Mouse (Mus musculus): ENCODE measurements at regions not wholly inside any gene's neighbourhood (a gene's known extent, or its start where the extent isn't known, plus 50 kb on each side); places are given as distances from the start of the nearest gene placed in this dataset.

GRCm38 (mm10) chr12:42229235-42229634 lies 743.0 kb upstream of the Lrrn3 start:
- Histone ChIP-seq H3K36me3 (ENCODE audit: control insufficient read depth, insufficient read depth, low read length, poor library complexity, severe bottlenecking) (no peaks in the 10 kb centered on the region), H3K9ac (ENCODE audit: low read depth, poor library complexity, severe bottlenecking) (no peak overlapping the region), H3K9me3 (replicated peaks; ENCODE audit: control insufficient read depth, insufficient read depth, low read length, poor library complexity, severe bottlenecking) (peaks cover 4% of the 10 kb centered on the region; the same call in 1 of the 2 replicates), H3K4me3 (ENCODE audit: low read depth, low read length) (no peak overlapping the region), H3K27ac (ENCODE audit: insufficient read depth, low read length) (no peak overlapping the region), H3K27me3 (ENCODE audit: control insufficient read depth, insufficient read depth, low read length, poor library complexity, severe bottlenecking) (no peaks in the 10 kb centered on the region), H3K4me1 (ENCODE audit: control insufficient read depth, insufficient read depth, low read length) (no peaks in the 10 kb centered on the region)
- TF ChIP-seq CTCF (IDR thresholded peaks at IDR 0.05; ENCODE audit: low read depth, low read length): no peak
- no peak for TF ChIP-seq POLR2A (IDR thresholded peaks at IDR 0.05; ENCODE audit: insufficient read depth, low read length)
- TF ChIP-seq EP300 (IDR thresholded peaks at IDR 0.05; ENCODE audit: insufficient read depth, low read depth, low read length): no peak

DNA sequence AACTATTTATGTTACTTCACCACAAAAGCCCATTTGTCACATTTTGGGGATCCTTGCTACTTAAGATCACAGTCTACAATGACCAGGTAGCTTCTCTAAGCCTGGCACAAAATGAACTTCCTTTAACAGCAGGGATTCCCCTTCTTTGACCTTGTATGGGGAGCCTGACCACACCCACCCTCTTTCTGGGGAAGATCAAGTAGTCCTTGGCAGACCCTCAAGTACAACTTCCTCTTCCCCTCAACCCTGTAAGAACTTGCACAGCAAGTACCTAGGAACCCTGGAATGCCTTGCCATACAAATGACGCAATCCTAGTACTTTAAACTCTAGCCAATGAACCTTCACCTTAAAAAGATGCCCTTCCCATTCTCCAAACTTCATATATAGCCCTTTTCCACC lies 695.4 kb upstream of the Lrrn3 start:
- Histone ChIP-seq H3K4me1 (ENCODE audit: control insufficient read depth, insufficient read depth, low read length) (no peaks in the 10 kb centered on the region), H3K9ac (ENCODE audit: low read depth, poor library complexity, severe bottlenecking) (no peak overlapping the region), H3K27me3 (ENCODE audit: control insufficient read depth, insufficient read depth, low read length, poor library complexity, severe bottlenecking) (no peaks in the 10 kb centered on the region), H3K27ac (ENCODE audit: insufficient read depth, low read length) (no peak overlapping the region), H3K4me3 (ENCODE audit: low read depth, low read length) (no peak overlapping the region), H3K36me3 (ENCODE audit: control insufficient read depth, insufficient read depth, low read length, poor library complexity, severe bottlenecking) (no peaks in the 10 kb centered on the region), H3K9me3 (replicated peaks; ENCODE audit: control insufficient read depth, insufficient read depth, low read length, poor library complexity, severe bottlenecking) (no peaks in the 10 kb centered on the region)
- no peak for TF ChIP-seq EP300 (IDR thresholded peaks at IDR 0.05; ENCODE audit: insufficient read depth, low read depth, low read length)
- TF ChIP-seq CTCF (IDR thresholded peaks at IDR 0.05; ENCODE audit: low read depth, low read length): no peak
- no peak for TF ChIP-seq POLR2A (IDR thresholded peaks at IDR 0.05; ENCODE audit: insufficient read depth, low read length)

DNA sequence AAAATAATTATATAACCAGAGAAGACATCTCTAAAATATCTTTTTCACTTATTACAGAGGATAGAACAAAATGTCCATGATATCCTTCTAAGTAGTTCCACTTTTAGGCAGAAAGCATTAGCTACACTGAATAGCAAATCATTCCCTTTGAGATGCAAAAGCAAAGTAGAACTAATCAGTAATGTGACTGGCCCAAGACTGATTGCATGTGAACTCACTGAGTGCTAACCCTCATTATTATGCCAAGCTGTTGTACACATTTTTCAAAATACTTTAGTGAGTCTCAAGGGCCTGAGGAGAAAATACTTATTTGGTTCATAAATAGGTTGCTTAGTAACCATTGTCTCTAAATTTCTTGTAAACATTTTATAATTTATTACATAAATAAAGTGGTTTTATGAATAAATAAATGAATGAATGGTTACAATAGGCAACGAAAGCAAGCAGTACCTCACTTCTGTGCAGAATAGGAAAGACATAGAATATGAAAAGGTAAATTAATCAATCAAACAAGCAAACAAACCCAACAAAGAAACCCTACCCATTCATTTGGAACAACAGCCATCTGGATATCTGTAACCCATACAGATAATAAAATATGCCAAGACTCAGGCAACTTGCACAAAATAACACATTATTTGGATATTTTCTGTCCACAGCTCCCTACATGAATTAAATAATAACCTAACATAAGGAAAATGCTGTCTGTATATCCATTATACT lies 693.9 kb upstream of the Lrrn3 start:
- Histone ChIP-seq H3K27me3 (ENCODE audit: control insufficient read depth, insufficient read depth, low read length, poor library complexity, severe bottlenecking) (no peaks in the 10 kb centered on the region), H3K9me3 (replicated peaks; ENCODE audit: control insufficient read depth, insufficient read depth, low read length, poor library complexity, severe bottlenecking) (no peaks in the 10 kb centered on the region), H3K9ac (ENCODE audit: low read depth, poor library complexity, severe bottlenecking) (no peak overlapping the region), H3K27ac (ENCODE audit: insufficient read depth, low read length) (no peak overlapping the region), H3K4me3 (ENCODE audit: low read depth, low read length) (no peak overlapping the region), H3K4me1 (ENCODE audit: control insufficient read depth, insufficient read depth, low read length) (no peaks in the 10 kb centered on the region), H3K36me3 (ENCODE audit: control insufficient read depth, insufficient read depth, low read length, poor library complexity, severe bottlenecking) (no peaks in the 10 kb centered on the region)
- TF ChIP-seq EP300 (IDR thresholded peaks at IDR 0.05; ENCODE audit: insufficient read depth, low read depth, low read length) (no peak), POLR2A (IDR thresholded peaks at IDR 0.05; ENCODE audit: insufficient read depth, low read length) (no peak), CTCF (IDR thresholded peaks at IDR 0.05; ENCODE audit: low read depth, low read length) (no peak)

DNA sequence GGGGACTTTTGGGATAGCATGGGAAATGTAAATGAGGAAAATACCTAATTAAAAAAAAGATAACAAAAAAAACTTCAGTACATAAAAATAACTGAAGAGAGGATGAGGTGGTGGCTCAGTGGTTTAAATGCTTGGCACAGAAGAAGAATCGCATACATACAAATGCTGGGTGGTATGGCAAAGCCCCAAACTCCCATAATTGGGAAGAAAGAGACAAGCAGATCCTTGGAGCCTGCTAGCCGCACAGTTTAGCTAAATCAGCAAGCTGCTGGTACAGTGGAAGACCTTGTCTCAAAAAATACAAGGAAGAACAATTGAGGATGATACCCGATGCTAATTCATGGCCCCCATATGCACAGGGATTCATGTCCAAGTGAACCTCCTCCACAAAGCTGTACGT lies 661.7 kb upstream of the Lrrn3 start:
- Histone ChIP-seq H3K9me3 (replicated peaks; ENCODE audit: control insufficient read depth, insufficient read depth, low read length, poor library complexity, severe bottlenecking) (no peaks in the 10 kb centered on the region), H3K9ac (ENCODE audit: low read depth, poor library complexity, severe bottlenecking) (no peak overlapping the region), H3K4me3 (ENCODE audit: low read depth, low read length) (no peak overlapping the region), H3K27me3 (ENCODE audit: control insufficient read depth, insufficient read depth, low read length, poor library complexity, severe bottlenecking) (no peaks in the 10 kb centered on the region), H3K36me3 (ENCODE audit: control insufficient read depth, insufficient read depth, low read length, poor library complexity, severe bottlenecking) (no peaks in the 10 kb centered on the region), H3K27ac (ENCODE audit: insufficient read depth, low read length) (no peak overlapping the region), H3K4me1 (ENCODE audit: control insufficient read depth, insufficient read depth, low read length) (no peaks in the 10 kb centered on the region)
- no peak for TF ChIP-seq POLR2A (IDR thresholded peaks at IDR 0.05; ENCODE audit: insufficient read depth, low read length)
- no peak for TF ChIP-seq CTCF (IDR thresholded peaks at IDR 0.05; ENCODE audit: low read depth, low read length)
- TF ChIP-seq EP300 (IDR thresholded peaks at IDR 0.05; ENCODE audit: insufficient read depth, low read depth, low read length): no peak

- H3K9me3 ChIP-seq (replicated peaks; ENCODE audit: control insufficient read depth, insufficient read depth, low read length, poor library complexity, severe bottlenecking): peaks cover 19% of the 10 kb centered on the region
- no peaks in the 10 kb centered on the region for H3K36me3 ChIP-seq (ENCODE audit: control insufficient read depth, insufficient read depth, low read length, poor library complexity, severe bottlenecking)
- no peaks in the 10 kb centered on the region for H3K4me1 ChIP-seq (ENCODE audit: control insufficient read depth, insufficient read depth, low read length)
- H3K27me3 ChIP-seq (ENCODE audit: control insufficient read depth, insufficient read depth, low read length, poor library complexity, severe bottlenecking): no peaks in the 10 kb centered on the region
- H3K9ac ChIP-seq (ENCODE audit: low read depth, poor library complexity, severe bottlenecking): no peak overlapping the region
- no peak overlapping the region for H3K27ac ChIP-seq (ENCODE audit: insufficient read depth, low read length)
- no peak overlapping the region for H3K4me3 ChIP-seq (ENCODE audit: low read depth, low read length)
- TF ChIP-seq EP300 (IDR thresholded peaks at IDR 0.05; ENCODE audit: insufficient read depth, low read depth, low read length): no peak
- no peak for TF ChIP-seq POLR2A (IDR thresholded peaks at IDR 0.05; ENCODE audit: insufficient read depth, low read length)
- no peak for TF ChIP-seq CTCF (IDR thresholded peaks at IDR 0.05; ENCODE audit: low read depth, low read length)
Observed at GRCm38 (mm10) chr12:42138694-42139442, 652.6 kb upstream of the Lrrn3 start.

DNA sequence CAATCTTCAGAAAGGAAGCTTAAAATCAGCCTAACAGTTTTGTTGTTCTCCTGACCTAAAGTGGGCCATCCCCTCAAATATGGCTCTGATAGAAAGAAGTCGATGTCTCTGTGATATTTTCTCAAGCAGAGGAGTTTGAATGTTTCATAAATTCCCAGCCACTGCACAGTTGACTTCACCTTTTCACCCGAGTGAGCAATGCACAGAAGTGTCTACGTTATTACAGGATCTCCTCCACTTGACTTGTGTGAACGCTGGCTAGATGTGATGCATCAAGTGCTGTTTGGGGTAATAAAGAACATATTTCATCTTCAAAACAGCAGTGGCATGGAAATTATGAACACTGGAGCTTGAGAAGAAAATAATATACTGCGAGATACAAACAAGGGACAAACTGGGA lies 651.9 kb upstream of the Lrrn3 start:
- peaks cover 19% of the 10 kb centered on the region for H3K9me3 ChIP-seq (replicated peaks; ENCODE audit: control insufficient read depth, insufficient read depth, low read length, poor library complexity, severe bottlenecking)

More for the DNA sequence above, 651.9 kb upstream of the Lrrn3 start:
- Histone ChIP-seq H3K4me3 (ENCODE audit: low read depth, low read length) (no peak overlapping the region), H3K27me3 (ENCODE audit: control insufficient read depth, insufficient read depth, low read length, poor library complexity, severe bottlenecking) (no peaks in the 10 kb centered on the region), H3K9ac (ENCODE audit: low read depth, poor library complexity, severe bottlenecking) (no peak overlapping the region), H3K27ac (ENCODE audit: insufficient read depth, low read length) (no peak overlapping the region), H3K36me3 (ENCODE audit: control insufficient read depth, insufficient read depth, low read length, poor library complexity, severe bottlenecking) (no peaks in the 10 kb centered on the region), H3K4me1 (ENCODE audit: control insufficient read depth, insufficient read depth, low read length) (no peaks in the 10 kb centered on the region)
- TF ChIP-seq CTCF (IDR thresholded peaks at IDR 0.05; ENCODE audit: low read depth, low read length) (no peak), POLR2A (IDR thresholded peaks at IDR 0.05; ENCODE audit: insufficient read depth, low read length) (no peak), EP300 (IDR thresholded peaks at IDR 0.05; ENCODE audit: insufficient read depth, low read depth, low read length) (no peak)
